Mouse (Mus musculus) forebrain, postnatal 0 days (tissue): ENCODE results near the gene Tex48. TPM values are rescaled to one million over a fixed set of nuclear protein-coding genes. Genes with fewer than 3 reads are reported as not detected.
A peak's percentile ranks its signal among the peaks of the same experiment; 100 is the strongest.

Experiments used
- ATAC-seq: fragments of 200-750 bp; cut with Nextera tagmentation; 2 replicates; pipeline ENCODE4 v1.8.0; 2017; ENCODE audit warnings: mild to moderate bottlenecking, moderate library complexity
- DNase-seq: peaks from one replicate; pipeline ENCODE4 v3.0.0-alpha.2; 2015
- H3K27ac ChIP-seq: fragments of 300-500 bp; sonication (generic); 2 replicates; pipeline ENCODE4 v1.5.1; 2014; ENCODE audit warnings: low read depth, mild to moderate bottlenecking, antibody characterized with exemption, low read length, moderate library complexity, mixed read lengths
- H3K27me3 ChIP-seq: fragments of 300-500 bp; sonication (generic); 2 replicates; pipeline ENCODE4 v1.6.1; 2014; ENCODE audit warnings: mild to moderate bottlenecking, low read length, mixed read lengths; ENCODE audit not compliant: insufficient read depth
- H3K36me3 ChIP-seq: fragments of 300-500 bp; sonication (generic); 2 replicates; pipeline ENCODE4 v1.6.1; 2014; ENCODE audit warnings: mild to moderate bottlenecking, moderate library complexity; ENCODE audit not compliant: insufficient read depth
- H3K4me1 ChIP-seq: fragments of 300-500 bp; sonication (generic); 2 replicates; pipeline ENCODE4 v1.6.1; 2014; ENCODE audit warnings: antibody characterized with exemption; ENCODE audit not compliant: insufficient read depth
- H3K4me2 ChIP-seq: fragments of 300-500 bp; sonication (generic); 2 replicates; pipeline ENCODE4 v1.6.1; 2014; ENCODE audit warnings: low read depth, mild to moderate bottlenecking, moderate library complexity
- H3K4me3 ChIP-seq: fragments of 300-500 bp; sonication (generic); 2 replicates; pipeline ENCODE4 v1.5.1; 2014; ENCODE audit warnings: low read depth, low read length, mixed read lengths
- H3K9ac ChIP-seq: fragments of 300-500 bp; sonication (generic); 2 replicates; pipeline ENCODE4 v1.6.1; 2014; ENCODE audit warnings: mild to moderate bottlenecking
- H3K9me3 ChIP-seq: fragments of 300-500 bp; sonication (generic); 2 replicates; pipeline ENCODE4 v1.6.1; 2016; ENCODE audit warnings: low read length
- CTCF ChIP-seq: sonication (generic); IDR thresholded peaks from 2 replicates; pipeline ENCODE4 v1.5.1; 2016; ENCODE audit warnings: antibody characterized with exemption, control low read depth, low read depth
- WGBS: fragments of 180-500 bp; shearing (Covaris S2); extraction: QIAGEN DNeasy Blood & Tissue Kit; methylation state at CpG from one replicate; pipeline ENCODE4 v1.1.7; 2014; 5-methylcytosine and 5-hydroxymethylcytosine counted together
- polyA plus RNA-seq: library from polyadenylated mRNA; unstranded; fragments of >200 nt; fragmentation: Nextera tagmentation; extraction: Ambion mirVana; gene quantifications from 2 replicates; pipeline ENCODE4 v1.2.1, GENCODE M21; 2015
- total RNA-seq: library from RNA; depleted of rRNA; stranded (reverse); fragments of >200 nt; gene quantifications from 2 replicates; pipeline ENCODE4 v1.2.3, GENCODE M21; 2014; rRNA removed

Tex48 gene
- total RNA-seq (not detected in 2 replicates), polyA plus RNA-seq (not detected in 2 replicates)

DNA sequence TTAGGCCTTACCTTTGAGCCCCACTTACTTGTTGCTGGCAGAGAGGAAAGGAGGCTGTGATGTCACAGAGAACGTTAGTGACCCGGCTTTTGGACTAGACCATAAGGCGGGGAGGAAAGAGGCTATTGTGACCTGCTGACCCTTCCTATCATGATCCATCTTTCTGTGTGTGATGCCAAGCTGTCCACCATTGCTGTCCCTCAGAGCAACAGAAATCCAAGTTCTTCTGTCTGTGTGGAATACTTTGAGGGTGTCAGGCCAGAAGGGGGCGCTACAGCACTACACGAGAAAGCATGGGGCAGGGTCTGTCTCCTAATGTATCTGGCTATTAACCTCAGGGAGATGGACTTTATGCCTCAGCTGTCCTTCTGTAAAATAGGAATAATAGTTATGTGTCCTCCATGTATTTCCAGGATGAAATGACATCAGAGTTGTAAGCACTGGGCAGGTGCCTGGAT, at the start of gene Tex48:
Gene Tex48 (minus strand): TSS at position 51 of the 458 bp plus-strand sequence.
- 59% methylated on average over 5 of the region's 5 CpGs for WGBS
- no peaks in the 10 kb centered on the region for H3K9me3 ChIP-seq
- peak; percentile 41 for TF ChIP-seq CTCF
- no peaks in the 10 kb centered on the region for H3K27me3 ChIP-seq
- no peak within 1 kb of the TSS for H3K9ac ChIP-seq
- no peak within 1 kb of the TSS for H3K4me3 ChIP-seq
- no peak within 1 kb of the TSS for H3K27ac ChIP-seq
- no peaks in the 10 kb centered on the region for H3K4me1 ChIP-seq
- ATAC-seq (no peak), DNase-seq (no peak)
- no peaks in the 10 kb centered on the region for H3K36me3 ChIP-seq
- H3K4me2 ChIP-seq = no peak within 1 kb of the TSS

GRCm38 (mm10) chr4:63668255-63668654, 46.0 kb upstream of the Tex48 start:
- no peaks in the 10 kb centered on the region for H3K36me3 ChIP-seq
- no peaks in the 10 kb centered on the region for H3K9me3 ChIP-seq
- no peak for DNase-seq
- no peak overlapping the region for H3K27ac ChIP-seq
- WGBS = 55% methylated on average over 4 of the region's 4 CpGs
- H3K4me1 ChIP-seq = no peaks in the 10 kb centered on the region
- no peak for TF ChIP-seq CTCF
- no peaks in the 10 kb centered on the region for H3K27me3 ChIP-seq
- no peak overlapping the region for H3K4me2 ChIP-seq
- H3K4me3 ChIP-seq = no peak overlapping the region
- no peak overlapping the region for H3K9ac ChIP-seq
- ATAC-seq = no peak

GRCm38 (mm10) chr4:63665738-63666137, 43.5 kb upstream of the Tex48 start:
- H3K4me2 ChIP-seq = no peak overlapping the region
- no peaks in the 10 kb centered on the region for H3K36me3 ChIP-seq
- no peak overlapping the region for H3K4me3 ChIP-seq
- ATAC-seq (peak; percentile 58; the same call in 1 of the 2 replicates), DNase-seq (no peak)
- H3K4me1 ChIP-seq = no peaks in the 10 kb centered on the region
- H3K9me3 ChIP-seq = no peaks in the 10 kb centered on the region
- no peak for TF ChIP-seq CTCF
- H3K9ac ChIP-seq = no peak overlapping the region
- H3K27me3 ChIP-seq = no peaks in the 10 kb centered on the region
- no peak overlapping the region for H3K27ac ChIP-seq
- 54% methylated on average over 7 of the region's 7 CpGs for WGBS

DNA sequence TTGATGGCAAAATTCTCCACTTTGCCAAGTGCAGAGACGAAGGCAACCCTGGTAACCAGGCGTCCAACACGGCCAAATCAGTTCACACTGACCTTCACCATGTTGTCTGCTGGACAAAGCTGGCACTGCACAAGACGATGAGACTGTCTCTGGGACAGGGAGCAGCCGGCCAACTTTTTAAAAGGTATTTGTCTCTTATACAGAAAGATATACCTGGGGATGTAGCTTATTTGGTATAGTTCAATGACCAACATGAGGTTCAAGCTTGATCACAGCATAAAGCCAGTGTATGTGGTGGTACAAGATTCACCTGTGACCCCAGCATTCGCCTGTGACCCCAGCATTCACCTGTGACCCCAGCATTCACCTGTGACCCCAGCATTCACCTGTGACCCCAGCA, 41.1 kb upstream of the Tex48 start, which contains the start of gene Gm11214:
Gene Gm11214 (minus strand): TSS at position 101 of the 400 bp plus-strand sequence.
- no peaks in the 10 kb centered on the region for H3K9me3 ChIP-seq
- ATAC-seq = no peak
- no peaks in the 10 kb centered on the region for H3K4me1 ChIP-seq
- peak; percentile 29 for DNase-seq
- no peaks in the 10 kb centered on the region for H3K27me3 ChIP-seq
- H3K4me2 ChIP-seq = no peak within 1 kb of the TSS
- no peak within 1 kb of the TSS for H3K9ac ChIP-seq
- H3K36me3 ChIP-seq = no peaks in the 10 kb centered on the region
- no peak within 1 kb of the TSS for H3K4me3 ChIP-seq
- H3K27ac ChIP-seq = no peak within 1 kb of the TSS
- TF ChIP-seq CTCF = no peak
- WGBS = 93% methylated on average over 6 of the region's 6 CpGs

GRCm38 (mm10) chr4:63661857-63662256, 39.6 kb upstream of the Tex48 start:
- no peaks in the 10 kb centered on the region for H3K4me1 ChIP-seq
- ATAC-seq (no peak), DNase-seq (no peak)
- TF ChIP-seq CTCF = no peak
- no peak overlapping the region for H3K4me2 ChIP-seq
- 26% methylated on average over 1 of the region's 1 CpGs for WGBS
- no peaks in the 10 kb centered on the region for H3K9me3 ChIP-seq
- no peaks in the 10 kb centered on the region for H3K36me3 ChIP-seq
- H3K27me3 ChIP-seq = no peaks in the 10 kb centered on the region
- no peak overlapping the region for H3K4me3 ChIP-seq
- no peak overlapping the region for H3K9ac ChIP-seq
- no peak overlapping the region for H3K27ac ChIP-seq

GRCm38 (mm10) chr4:63661426-63661825, 39.2 kb upstream of the Tex48 start:
- H3K4me1 ChIP-seq = no peaks in the 10 kb centered on the region
- H3K9me3 ChIP-seq = no peaks in the 10 kb centered on the region
- DNase-seq (no peak), ATAC-seq (no peak)
- no peak for TF ChIP-seq CTCF
- no peak overlapping the region for H3K4me3 ChIP-seq
- WGBS = 0% methylated on average over 1 of the region's 1 CpGs
- H3K27ac ChIP-seq = no peak overlapping the region
- H3K27me3 ChIP-seq = no peaks in the 10 kb centered on the region
- H3K9ac ChIP-seq = no peak overlapping the region
- H3K36me3 ChIP-seq = no peaks in the 10 kb centered on the region
- H3K4me2 ChIP-seq = no peak overlapping the region

DNA sequence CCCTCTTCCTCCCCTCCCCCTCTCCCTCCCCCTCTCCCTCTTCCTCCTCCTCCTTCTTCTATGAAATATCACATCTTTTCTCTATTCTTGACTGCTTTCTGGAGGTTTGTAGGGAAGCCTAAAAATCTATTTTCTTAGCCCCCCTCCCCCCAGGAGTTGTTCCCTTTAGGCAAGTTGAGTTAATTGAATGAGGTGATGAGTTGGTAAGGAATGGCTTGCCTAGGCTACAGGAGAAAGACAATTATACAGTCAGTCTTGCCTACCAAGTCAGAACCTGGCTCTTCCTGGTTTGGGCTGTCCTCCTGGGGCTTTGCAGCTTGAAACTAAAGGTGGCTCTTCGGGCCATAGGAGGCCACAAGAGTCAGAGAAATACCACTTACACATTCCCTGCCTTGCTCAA, 37.5 kb upstream of the Tex48 start:
- WGBS = 96% methylated on average over 1 of the region's 1 CpGs

More for the DNA sequence above, 37.5 kb upstream of the Tex48 start:
- TF ChIP-seq CTCF = no peak
- H3K4me3 ChIP-seq = no peak overlapping the region
- no peak overlapping the region for H3K27ac ChIP-seq
- ATAC-seq (no peak), DNase-seq (no peak)
- H3K27me3 ChIP-seq = no peaks in the 10 kb centered on the region
- H3K36me3 ChIP-seq = no peaks in the 10 kb centered on the region
- no peaks in the 10 kb centered on the region for H3K9me3 ChIP-seq
- no peak overlapping the region for H3K4me2 ChIP-seq
- H3K9ac ChIP-seq = no peak overlapping the region
- H3K4me1 ChIP-seq = no peaks in the 10 kb centered on the region
